16 mouse cellular contexts compared by ENCODE assay signal in genomic region chr8:81800792-81801191, GRCm38 (mm10).
"Had no signal": no experiment of that assay in that cellular context is flagged by ENCODE, and none has a peak within 500 bp of the region (broad histone marks: within the 10 kb centered on the region; RNA-seq: fewer than 3 reads in every experiment).

No protein-coding gene starts in this region.

- H3K27me3 ChIP-seq: limb, embryonic 15.5 days; liver, embryonic 12.5 days; neural tube, embryonic 13.5 days; stomach, embryonic 15.5 days had no signal

- H3K27ac ChIP-seq: layer of hippocampus, adult 2 months; limb, embryonic 15.5 days; liver, embryonic 12.5 days; midbrain, embryonic 10.5 days; neural tube, embryonic 13.5 days; stomach, embryonic 15.5 days had no signal

- H3K4me2 ChIP-seq: limb, embryonic 15.5 days; liver, embryonic 12.5 days; lung, embryonic 14.5 days; neural tube, embryonic 13.5 days; stomach, embryonic 15.5 days had no signal

- H3K9ac ChIP-seq: limb, embryonic 15.5 days; liver, embryonic 12.5 days; lung, embryonic 14.5 days; neural tube, embryonic 13.5 days; stomach, embryonic 15.5 days had no signal

- H3K36me3 ChIP-seq: limb, embryonic 15.5 days; liver, embryonic 12.5 days; midbrain, embryonic 10.5 days; neural tube, embryonic 13.5 days; stomach, embryonic 15.5 days had no signal

- DNase-seq: kidney, adult 8-10 months; kidney, postnatal 4 days; left cerebral cortex, postnatal 4 days; lung, embryonic 14.5 days; lung, postnatal 10 days; lung, postnatal 4 days; midbrain, embryonic 14.5 days; retina, postnatal 1 day; thymus, postnatal 4 days had no signal

- H3K9me3 ChIP-seq: limb, embryonic 15.5 days; liver, embryonic 12.5 days; midbrain, embryonic 10.5 days; neural tube, embryonic 13.5 days; stomach, embryonic 15.5 days had no signal

- H3K4me1 ChIP-seq: limb, embryonic 15.5 days; liver, embryonic 12.5 days; midbrain, embryonic 10.5 days; neural tube, embryonic 13.5 days; stomach, embryonic 15.5 days had no signal

- ATAC-seq: liver, embryonic 12.5 days had no signal

- H3K4me3 ChIP-seq: layer of hippocampus, adult 2 months; limb, embryonic 15.5 days; liver, embryonic 12.5 days; midbrain, embryonic 10.5 days; myocyte; neural tube, embryonic 13.5 days; stomach, embryonic 15.5 days had no signal
